Mouse (Mus musculus): Measurements from ENCODE around the gene Stx6. TPM values are rescaled to one million over a fixed set of nuclear protein-coding genes. Genes with fewer than 3 reads are reported as not detected.

The Stx6 gene
- total and polyA plus RNA-seq, 3 experiments: 19.0 to 23.0 (median 22.2) TPM

DNA sequence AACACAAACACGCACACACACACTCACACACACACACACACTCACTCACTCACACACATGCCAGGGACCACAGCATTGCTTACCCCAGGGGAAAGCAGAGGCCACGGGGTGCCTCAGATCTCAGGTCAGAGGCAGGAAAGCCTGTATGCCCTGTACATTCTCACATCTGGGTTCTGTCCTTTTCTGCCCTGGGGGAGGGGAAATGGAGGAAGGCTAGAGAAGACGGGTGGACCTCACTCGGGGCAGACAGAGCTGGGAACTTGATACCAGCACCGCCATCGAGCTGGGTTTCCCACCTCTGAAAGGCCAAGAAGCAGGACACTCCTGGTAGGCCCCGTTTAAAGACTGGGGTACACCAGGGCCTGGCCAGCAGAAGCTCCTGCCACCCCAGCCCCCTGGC is 52.5 kb downstream of the Stx6 start:
- no peaks in the 10 kb centered on the region for H3K27me3 ChIP-seq (ENCODE audit: control insufficient read depth, insufficient read depth, low read length)
- intact Hi-C loops (cut with DNase I): loop anchor here (5.0 kb wide), 1 partner anchor 54 kb away; the partner anchor contains the start of gene Stx6
- H3K79me2 ChIP-seq (replicated peaks; ENCODE audit: control insufficient read depth, insufficient read depth, low read length): no peaks in the 10 kb centered on the region
- H3K4me1 ChIP-seq (ENCODE audit: control insufficient read depth, insufficient read depth, low read length): peaks cover 17% of the 10 kb centered on the region
- no peak overlapping the region for H3K4me3 ChIP-seq
- DNase-seq: peak in 1 of 2 experiments; percentile 15
- no peak for TF ChIP-seq EP300 (IDR thresholded peaks at IDR 0.05; ENCODE audit: insufficient read depth, low read depth, low read length)
- TF ChIP-seq CTCF (IDR thresholded peaks at IDR 0.05): no peak
- TF ChIP-seq POLR2A (IDR thresholded peaks at IDR 0.05; ENCODE audit: insufficient read depth, low read depth, low read length): no peak
- 44% methylated on average over 7 of the region's 7 CpGs for WGBS
- H3K9ac ChIP-seq (ENCODE audit: low read depth, low read length): no peak overlapping the region
- no peaks in the 10 kb centered on the region for H3K36me3 ChIP-seq (ENCODE audit: control insufficient read depth, insufficient read depth, low read length)
- no peak overlapping the region for H3K27ac ChIP-seq

- Histone ChIP-seq H3K36me3 (ENCODE audit: control insufficient read depth, insufficient read depth, low read length) (no peaks in the 10 kb centered on the region), H3K27me3 (ENCODE audit: control insufficient read depth, insufficient read depth, low read length) (no peaks in the 10 kb centered on the region), H3K9ac (ENCODE audit: low read depth, low read length) (no peak overlapping the region), H3K79me2 (replicated peaks; ENCODE audit: control insufficient read depth, insufficient read depth, low read length) (no peaks in the 10 kb centered on the region), H3K4me1 (ENCODE audit: control insufficient read depth, insufficient read depth, low read length) (peaks cover 17% of the 10 kb centered on the region), H3K27ac (no peak overlapping the region), H3K4me3 (no peak overlapping the region)
- peak in 1 of 2 experiments; percentile 21 for DNase-seq
- 24% methylated on average over 4 of the region's 4 CpGs for WGBS
- TF ChIP-seq POLR2A (IDR thresholded peaks at IDR 0.05; ENCODE audit: insufficient read depth, low read depth, low read length) (no peak), CTCF (IDR thresholded peaks at IDR 0.05) (no peak)
- intact Hi-C loops (cut with DNase I): loop anchor here (5.0 kb wide), 1 partner anchor 55 kb away; the partner anchor contains the start of gene Stx6
Measured at GRCm38 (mm10) chr1:155212081-155212480, 53.6 kb downstream of the Stx6 start.

DNA sequence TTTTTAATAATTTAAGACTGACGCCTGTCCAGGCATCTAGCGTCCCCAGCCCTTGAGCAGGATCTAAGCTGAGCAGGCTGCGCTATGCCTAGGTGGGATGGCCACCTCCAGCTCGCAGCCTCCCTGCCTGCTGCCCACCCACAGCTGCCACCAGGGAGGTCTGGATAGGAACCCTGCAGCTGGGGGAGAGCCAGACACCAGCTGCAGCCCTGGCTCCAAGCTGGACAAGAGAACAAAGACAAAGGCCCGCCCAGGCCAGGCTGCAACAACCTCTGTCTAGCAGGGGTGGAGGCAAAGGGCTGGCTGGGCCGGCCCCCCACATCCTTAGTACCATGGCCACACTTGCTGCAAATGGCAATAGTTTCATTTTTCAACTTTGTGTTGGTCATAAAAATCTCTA is 54.0 kb downstream of the Stx6 start:
- DNase-seq: peak; percentile 43 to 51
- Histone ChIP-seq H3K4me3 (no peak overlapping the region), H3K79me2 (replicated peaks; ENCODE audit: control insufficient read depth, insufficient read depth, low read length) (no peaks in the 10 kb centered on the region), H3K36me3 (ENCODE audit: control insufficient read depth, insufficient read depth, low read length) (no peaks in the 10 kb centered on the region), H3K27ac (no peak overlapping the region; the same call in 1 of the 2 replicates), H3K4me1 (ENCODE audit: control insufficient read depth, insufficient read depth, low read length) (peaks cover 17% of the 10 kb centered on the region), H3K27me3 (ENCODE audit: control insufficient read depth, insufficient read depth, low read length) (no peaks in the 10 kb centered on the region), H3K9ac (ENCODE audit: low read depth, low read length) (peak overlapping the region; percentile 32)
- no peak for TF ChIP-seq CTCF (IDR thresholded peaks at IDR 0.05)
- TF ChIP-seq EP300 (IDR thresholded peaks at IDR 0.05; ENCODE audit: insufficient read depth, low read depth, low read length): no peak
- TF ChIP-seq POLR2A (IDR thresholded peaks at IDR 0.05; ENCODE audit: insufficient read depth, low read depth, low read length): no peak
- intact Hi-C loops (cut with DNase I): loop anchor here (5.0 kb wide), 1 partner anchor 55 kb away; the partner anchor contains the start of gene Stx6
- 33% methylated on average over 6 of the region's 6 CpGs for WGBS

DNA sequence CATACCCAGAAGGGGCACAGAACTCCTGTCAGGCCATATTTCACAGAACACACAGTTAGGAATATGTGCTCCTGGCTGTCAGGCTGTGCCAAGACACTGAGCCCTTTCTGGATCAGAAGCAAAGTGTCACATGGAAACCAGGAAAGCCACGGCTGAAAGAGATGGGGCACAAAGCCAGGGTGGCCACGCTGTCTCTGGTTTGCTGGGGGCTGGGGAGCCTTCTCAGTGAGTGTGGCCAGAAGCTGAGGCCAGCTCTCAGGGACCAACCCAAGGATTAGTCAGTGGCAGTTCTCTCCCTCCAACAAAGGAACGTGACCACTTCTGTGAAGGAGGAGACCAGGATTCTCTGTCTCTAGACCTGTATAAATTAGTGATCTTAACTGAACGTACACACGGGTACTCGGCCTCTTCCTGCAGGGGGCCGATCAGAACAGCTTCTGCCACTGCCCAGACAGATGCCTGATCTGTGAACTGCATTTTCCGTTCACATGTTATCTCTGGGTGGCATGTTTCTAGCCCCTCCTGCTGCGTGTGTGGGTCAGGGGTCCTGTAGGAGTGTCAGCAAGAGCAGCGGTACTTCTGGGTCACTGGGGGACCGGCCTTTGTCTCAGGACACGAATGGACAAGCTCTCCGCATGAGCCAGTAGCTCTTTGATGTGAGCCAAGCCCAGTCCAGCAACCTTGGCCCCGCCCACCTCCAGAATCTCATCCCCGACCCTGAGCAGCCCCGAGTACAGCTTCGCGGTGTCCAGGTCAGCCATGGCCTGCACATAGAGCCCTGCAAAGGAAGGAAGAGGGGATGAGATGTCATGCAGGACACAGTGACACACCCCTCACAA is 54.6 kb downstream of the Stx6 start:
- Histone ChIP-seq H3K36me3 (ENCODE audit: control insufficient read depth, insufficient read depth, low read length) (no peaks in the 10 kb centered on the region), H3K27me3 (ENCODE audit: control insufficient read depth, insufficient read depth, low read length) (no peaks in the 10 kb centered on the region), H3K27ac (peak overlapping the region; percentile 34; the same call in 1 of the 2 replicates), H3K79me2 (replicated peaks; ENCODE audit: control insufficient read depth, insufficient read depth, low read length) (no peaks in the 10 kb centered on the region), H3K4me1 (ENCODE audit: control insufficient read depth, insufficient read depth, low read length) (peaks cover 17% of the 10 kb centered on the region), H3K9ac (ENCODE audit: low read depth, low read length) (0 out of 2 replicates have a peak overlapping the region, but pooled peaks have one; percentile 15), H3K4me3 (no peak overlapping the region)
- DNase-seq: peak; percentile 58 to 67
- TF ChIP-seq CTCF (IDR thresholded peaks at IDR 0.05) (no peak), EP300 (IDR thresholded peaks at IDR 0.05; ENCODE audit: insufficient read depth, low read depth, low read length) (0 out of 2 replicates have a peak, but pooled peaks have one; percentile 29), POLR2A (IDR thresholded peaks at IDR 0.05; ENCODE audit: insufficient read depth, low read depth, low read length) (no peak)
- intact Hi-C loops (cut with DNase I): loop anchor here (5.0 kb wide), 1 partner anchor 56 kb away; the partner anchor contains the start of gene Stx6
- 29% methylated on average over 18 of the region's 18 CpGs for WGBS

DNA sequence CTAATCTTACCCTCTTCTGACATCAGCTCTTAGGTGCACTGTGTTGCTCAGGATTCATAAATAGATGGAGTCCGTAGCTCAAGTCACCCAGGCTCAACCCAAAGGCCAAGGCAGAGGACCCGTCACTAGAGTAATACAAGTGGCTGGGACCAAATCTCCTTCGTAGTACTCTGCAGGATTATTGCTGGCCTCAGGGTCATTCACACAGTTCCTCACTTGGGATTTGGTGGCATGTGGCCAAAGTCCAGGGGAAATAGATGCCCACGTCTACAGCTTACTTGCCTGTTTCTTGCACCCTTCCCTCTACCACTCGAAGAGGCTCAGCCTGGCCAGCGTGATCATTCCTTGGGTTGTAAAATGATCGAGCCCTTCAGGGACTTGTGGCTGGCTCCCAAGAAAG is 55.4 kb downstream of the Stx6 start:
- DNase-seq: no peak
- intact Hi-C loops (cut with DNase I): loop anchor here (5.0 kb wide), 1 partner anchor 57 kb away; the partner anchor contains the start of gene Stx6
- Histone ChIP-seq H3K79me2 (replicated peaks; ENCODE audit: control insufficient read depth, insufficient read depth, low read length) (no peaks in the 10 kb centered on the region), H3K4me1 (ENCODE audit: control insufficient read depth, insufficient read depth, low read length) (peaks cover 17% of the 10 kb centered on the region), H3K9ac (ENCODE audit: low read depth, low read length) (no peak overlapping the region), H3K4me3 (no peak overlapping the region), H3K27ac (no peak overlapping the region), H3K27me3 (ENCODE audit: control insufficient read depth, insufficient read depth, low read length) (no peaks in the 10 kb centered on the region), H3K36me3 (ENCODE audit: control insufficient read depth, insufficient read depth, low read length) (no peaks in the 10 kb centered on the region)
- 62% methylated on average over 7 of the region's 7 CpGs for WGBS
- no peak for TF ChIP-seq POLR2A (IDR thresholded peaks at IDR 0.05; ENCODE audit: insufficient read depth, low read depth, low read length)
- no peak for TF ChIP-seq CTCF (IDR thresholded peaks at IDR 0.05)
- no peak for TF ChIP-seq EP300 (IDR thresholded peaks at IDR 0.05; ENCODE audit: insufficient read depth, low read depth, low read length)

All from heart, adult 2 months (tissue).